Mouse (Mus musculus): ENCODE measurements around the gene 1110008P14Rik. TPM values are rescaled to one million over a fixed set of nuclear protein-coding genes. Genes with fewer than 3 reads are reported as not detected.

The 1110008P14Rik gene
- polyA plus RNA-seq, 1 experiment from 2014 or later: 100 TPM

GRCm38 (mm10) chr2:32419359-32419758, 37.6 kb upstream of the 1110008P14Rik start:
- Histone ChIP-seq H3K4me1 (replicated peaks; ENCODE audit: control insufficient read depth, insufficient read depth, low read length) (peaks cover 6% of the 10 kb centered on the region), H3K4me2 (replicated peaks; ENCODE audit: low read depth) (no peak overlapping the region), H3K9me3 (ENCODE audit: control insufficient read depth) (no peaks in the 10 kb centered on the region), H3K27me3 (replicated peaks; ENCODE audit: control insufficient read depth, insufficient read depth, low read length) (no peaks in the 10 kb centered on the region), H3K4me3 (ENCODE audit: low read depth, low read length) (no peak overlapping the region), H3K36me3 (ENCODE audit: control insufficient read depth, insufficient read depth) (peaks cover 69% of the 10 kb centered on the region), H3K9ac (ENCODE audit: low read depth, low read length) (no peak overlapping the region), H3K27ac (ENCODE audit: low read depth, low read length) (peak overlapping the region; percentile 77)
- no peak for TF ChIP-seq CTCF (IDR thresholded peaks at IDR 0.05; ENCODE audit: low read depth)
- no peak for ATAC-seq
- 65% methylated on average over 3 of the region's 3 CpGs for WGBS

GRCm38 (mm10) chr2:32418430-32419151, 36.9 kb upstream of the 1110008P14Rik start:
- H3K9ac ChIP-seq (ENCODE audit: low read depth, low read length): 0 out of 2 replicates have a peak overlapping the region, but pooled peaks have one; percentile 7
- TF ChIP-seq CTCF (IDR thresholded peaks at IDR 0.05; ENCODE audit: low read depth): peak; percentile 34; the same call in 1 of the 2 replicates
- 49% methylated on average over 12 of the region's 12 CpGs for WGBS
- no peaks in the 10 kb centered on the region for H3K27me3 ChIP-seq (replicated peaks; ENCODE audit: control insufficient read depth, insufficient read depth, low read length)
- H3K4me3 ChIP-seq (ENCODE audit: low read depth, low read length): no peak overlapping the region
- ATAC-seq: peak; percentile 82
- H3K4me1 ChIP-seq (replicated peaks; ENCODE audit: control insufficient read depth, insufficient read depth, low read length): peaks cover 6% of the 10 kb centered on the region
- H3K4me2 ChIP-seq (replicated peaks; ENCODE audit: low read depth): no peak overlapping the region
- H3K27ac ChIP-seq (ENCODE audit: low read depth, low read length): peak overlapping the region; percentile 77
- H3K36me3 ChIP-seq (ENCODE audit: control insufficient read depth, insufficient read depth): peaks cover 76% of the 10 kb centered on the region
- no peaks in the 10 kb centered on the region for H3K9me3 ChIP-seq (ENCODE audit: control insufficient read depth)

GRCm38 (mm10) chr2:32417486-32417885, 35.7 kb upstream of the 1110008P14Rik start:
- Histone ChIP-seq H3K4me2 (replicated peaks; ENCODE audit: low read depth) (no peak overlapping the region), H3K4me3 (ENCODE audit: low read depth, low read length) (no peak overlapping the region), H3K27ac (ENCODE audit: low read depth, low read length) (no peak overlapping the region; the same call in 1 of the 2 replicates), H3K36me3 (ENCODE audit: control insufficient read depth, insufficient read depth) (peaks cover 76% of the 10 kb centered on the region), H3K9ac (ENCODE audit: low read depth, low read length) (no peak overlapping the region), H3K27me3 (replicated peaks; ENCODE audit: control insufficient read depth, insufficient read depth, low read length) (no peaks in the 10 kb centered on the region), H3K9me3 (ENCODE audit: control insufficient read depth) (no peaks in the 10 kb centered on the region), H3K4me1 (replicated peaks; ENCODE audit: control insufficient read depth, insufficient read depth, low read length) (peaks cover 4% of the 10 kb centered on the region)
- TF ChIP-seq CTCF (IDR thresholded peaks at IDR 0.05; ENCODE audit: low read depth): no peak
- 83% methylated on average over 8 of the region's 8 CpGs for WGBS
- no peak for ATAC-seq

GRCm38 (mm10) chr2:32416556-32416955, 34.8 kb upstream of the 1110008P14Rik start:
- 78% methylated on average over 2 of the region's 2 CpGs for WGBS

GRCm38 (mm10) chr2:32415801-32416200, 34.1 kb upstream of the 1110008P14Rik start:
- no peak for TF ChIP-seq CTCF (IDR thresholded peaks at IDR 0.05; ENCODE audit: low read depth)
- no peaks in the 10 kb centered on the region for H3K4me1 ChIP-seq (replicated peaks; ENCODE audit: control insufficient read depth, insufficient read depth, low read length)
- no peaks in the 10 kb centered on the region for H3K27me3 ChIP-seq (replicated peaks; ENCODE audit: control insufficient read depth, insufficient read depth, low read length)
- 87% methylated on average over 12 of the region's 12 CpGs for WGBS
- no peak for ATAC-seq
- no peak overlapping the region for H3K27ac ChIP-seq (ENCODE audit: low read depth, low read length)
- no peak overlapping the region for H3K9ac ChIP-seq (ENCODE audit: low read depth, low read length)
- no peak overlapping the region for H3K4me2 ChIP-seq (replicated peaks; ENCODE audit: low read depth)
- no peaks in the 10 kb centered on the region for H3K9me3 ChIP-seq (ENCODE audit: control insufficient read depth)
- H3K4me3 ChIP-seq (ENCODE audit: low read depth, low read length): no peak overlapping the region
- peaks cover 70% of the 10 kb centered on the region for H3K36me3 ChIP-seq (ENCODE audit: control insufficient read depth, insufficient read depth)

More at GRCm38 (mm10) chr2:32416556-32416955, 34.8 kb upstream of the 1110008P14Rik start:
- H3K36me3 ChIP-seq (ENCODE audit: control insufficient read depth, insufficient read depth): peaks cover 76% of the 10 kb centered on the region
- no peaks in the 10 kb centered on the region for H3K27me3 ChIP-seq (replicated peaks; ENCODE audit: control insufficient read depth, insufficient read depth, low read length)
- no peak overlapping the region for H3K4me2 ChIP-seq (replicated peaks; ENCODE audit: low read depth)
- no peak overlapping the region for H3K27ac ChIP-seq (ENCODE audit: low read depth, low read length)
- H3K4me3 ChIP-seq (ENCODE audit: low read depth, low read length): no peak overlapping the region
- no peaks in the 10 kb centered on the region for H3K9me3 ChIP-seq (ENCODE audit: control insufficient read depth)
- no peak for TF ChIP-seq CTCF (IDR thresholded peaks at IDR 0.05; ENCODE audit: low read depth)
- H3K9ac ChIP-seq (ENCODE audit: low read depth, low read length): no peak overlapping the region
- H3K4me1 ChIP-seq (replicated peaks; ENCODE audit: control insufficient read depth, insufficient read depth, low read length): no peaks in the 10 kb centered on the region
- no peak for ATAC-seq

- Histone ChIP-seq H3K27ac (ENCODE audit: low read depth, low read length) (no peak overlapping the region), H3K4me2 (replicated peaks; ENCODE audit: low read depth) (no peak overlapping the region), H3K9me3 (ENCODE audit: control insufficient read depth) (no peaks in the 10 kb centered on the region), H3K36me3 (ENCODE audit: control insufficient read depth, insufficient read depth) (peaks cover 52% of the 10 kb centered on the region), H3K4me1 (replicated peaks; ENCODE audit: control insufficient read depth, insufficient read depth, low read length) (no peaks in the 10 kb centered on the region), H3K4me3 (ENCODE audit: low read depth, low read length) (no peak overlapping the region), H3K9ac (ENCODE audit: low read depth, low read length) (no peak overlapping the region), H3K27me3 (replicated peaks; ENCODE audit: control insufficient read depth, insufficient read depth, low read length) (no peaks in the 10 kb centered on the region)
- 55% methylated on average over 5 of the region's 5 CpGs for WGBS
- TF ChIP-seq CTCF (IDR thresholded peaks at IDR 0.05; ENCODE audit: low read depth): no peak
- no peak for ATAC-seq
Measured at GRCm38 (mm10) chr2:32413936-32414335, 32.2 kb upstream of the 1110008P14Rik start.

Measured in intestine, postnatal 0 days (tissue).